Mouse (Mus musculus): ENCODE measurements around the gene Sult5a1. TPM values are rescaled to one million over a fixed set of nuclear protein-coding genes. Genes with fewer than 3 reads are reported as not detected.

Sult5a1 gene
- polyA plus RNA-seq, 1 experiment from 2014 or later: 4.3 TPM

DNA sequence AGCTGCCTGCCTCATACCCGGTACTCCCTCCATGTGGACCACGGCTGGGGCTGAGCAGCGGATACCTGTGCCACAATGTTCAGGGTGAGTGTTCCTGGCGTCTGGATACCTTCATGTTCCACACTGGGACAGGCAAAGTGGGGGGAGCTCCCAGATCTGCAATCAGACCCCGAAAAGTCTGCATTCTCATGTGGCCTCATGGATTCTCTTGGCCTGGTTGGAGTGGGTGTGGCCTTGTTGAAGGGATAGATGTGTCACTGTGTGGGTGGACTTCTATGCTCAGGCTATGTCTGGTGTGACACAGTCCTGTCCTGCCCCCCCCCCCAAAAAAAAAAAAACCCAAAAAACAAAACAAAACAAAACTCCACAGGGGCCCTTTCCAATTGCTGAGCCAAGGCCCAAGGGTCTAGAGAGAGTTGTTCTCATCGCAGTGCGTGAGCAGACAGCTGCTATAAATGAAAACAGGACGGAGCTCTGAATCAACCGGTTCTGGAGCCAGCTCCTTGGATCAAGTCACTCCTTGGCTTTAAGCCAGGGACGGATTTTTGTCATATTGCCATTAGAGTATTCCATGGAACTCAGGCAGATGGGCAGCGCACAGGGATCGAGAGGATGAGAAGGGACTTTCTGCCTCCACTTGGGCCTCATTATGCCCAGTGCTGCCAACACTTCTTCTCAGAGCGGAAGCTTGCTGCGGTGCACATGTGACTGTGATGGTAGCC lies 16.2 kb downstream of the Sult5a1 start:
- Histone ChIP-seq H3K4me1 (replicated peaks; ENCODE audit: control insufficient read depth, insufficient read depth, low read length) (no peaks in the 10 kb centered on the region), H3K4me2 (ENCODE audit: low read depth, low read length, severe bottlenecking) (no peak overlapping the region), H3K4me3 (ENCODE audit: low read depth, low read length) (no peak overlapping the region), H3K9ac (ENCODE audit: low read length) (no peak overlapping the region), H3K36me3 (ENCODE audit: control insufficient read depth, insufficient read depth, low read length) (no peaks in the 10 kb centered on the region), H3K9me3 (ENCODE audit: control insufficient read depth, low read length) (no peaks in the 10 kb centered on the region), H3K27me3 (ENCODE audit: control insufficient read depth, insufficient read depth, low read length) (no peaks in the 10 kb centered on the region), H3K27ac (ENCODE audit: low read depth, low read length) (no peak overlapping the region)
- ATAC-seq (replicated peaks; ENCODE audit: low FRiP score) (no peak), DNase-seq (ENCODE audit: low spot score) (no peak)
- 84% methylated on average over 14 of the region's 14 CpGs for WGBS

DNA sequence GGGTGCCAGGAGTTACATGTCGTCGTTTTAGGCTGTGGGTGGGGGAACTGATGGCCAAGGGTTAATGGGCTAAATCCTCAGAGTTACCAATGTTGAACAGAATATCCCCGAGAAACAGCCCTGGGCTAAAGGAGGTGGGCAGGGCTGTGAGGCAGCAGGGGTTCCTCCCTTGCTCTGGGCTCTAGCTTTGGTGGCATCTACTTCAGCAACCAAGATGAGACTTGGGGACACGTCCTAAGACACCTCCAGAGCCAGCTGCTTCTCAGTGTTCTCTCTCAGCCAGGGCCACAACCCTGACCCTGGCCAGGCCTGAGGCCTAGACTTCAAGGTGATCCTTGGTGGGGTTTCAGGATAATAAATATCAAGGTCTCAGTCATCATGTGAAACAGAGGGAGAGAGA lies 19.4 kb downstream of the Sult5a1 start:
- H3K9me3 ChIP-seq (ENCODE audit: control insufficient read depth, low read length): no peaks in the 10 kb centered on the region
- H3K4me3 ChIP-seq (ENCODE audit: low read depth, low read length): no peak overlapping the region
- no peaks in the 10 kb centered on the region for H3K27me3 ChIP-seq (ENCODE audit: control insufficient read depth, insufficient read depth, low read length)
- WGBS: 70% methylated on average over 4 of the region's 4 CpGs
- H3K9ac ChIP-seq (ENCODE audit: low read length): no peak overlapping the region
- H3K4me2 ChIP-seq (ENCODE audit: low read depth, low read length, severe bottlenecking): no peak overlapping the region
- no peak for ATAC-seq (replicated peaks; ENCODE audit: low FRiP score)
- peaks cover 10% of the 10 kb centered on the region for H3K4me1 ChIP-seq (replicated peaks; ENCODE audit: control insufficient read depth, insufficient read depth, low read length)
- H3K27ac ChIP-seq (ENCODE audit: low read depth, low read length): no peak overlapping the region
- H3K36me3 ChIP-seq (ENCODE audit: control insufficient read depth, insufficient read depth, low read length): no peaks in the 10 kb centered on the region
- DNase-seq (ENCODE audit: low spot score): no peak

DNA sequence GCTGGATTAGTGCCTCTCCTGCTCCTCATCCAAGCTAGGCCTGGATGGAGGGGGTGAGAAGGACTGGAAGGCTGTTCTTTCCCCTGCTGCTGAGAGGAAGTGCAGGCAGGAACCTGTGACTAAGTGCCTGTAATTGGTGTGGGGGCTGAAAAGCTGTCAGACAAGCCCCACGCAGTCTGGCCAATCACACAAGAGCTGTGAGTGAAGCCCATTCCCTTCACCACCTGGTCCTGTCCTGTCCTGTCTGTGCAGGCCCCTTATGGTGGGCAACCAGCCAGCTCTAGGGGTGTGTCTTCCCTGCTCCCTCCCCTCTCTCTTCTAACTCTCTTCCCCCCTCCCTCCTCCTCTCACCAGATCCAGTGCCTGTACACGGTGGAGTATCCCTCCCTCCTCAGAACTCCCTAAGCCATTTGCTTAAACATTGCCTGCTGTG lies 20.5 kb downstream of the Sult5a1 start:
- 20% methylated on average over 2 of the region's 2 CpGs for WGBS
- DNase-seq (ENCODE audit: low spot score): peak; percentile 70
- H3K27me3 ChIP-seq (ENCODE audit: control insufficient read depth, insufficient read depth, low read length): no peaks in the 10 kb centered on the region
- no peak overlapping the region for H3K27ac ChIP-seq (ENCODE audit: low read depth, low read length)
- peak; percentile 63; the same call in 1 of the 2 replicates for ATAC-seq (replicated peaks; ENCODE audit: low FRiP score)
- H3K4me3 ChIP-seq (ENCODE audit: low read depth, low read length): no peak overlapping the region
- no peaks in the 10 kb centered on the region for H3K36me3 ChIP-seq (ENCODE audit: control insufficient read depth, insufficient read depth, low read length)
- no peak overlapping the region for H3K9ac ChIP-seq (ENCODE audit: low read length)
- no peak overlapping the region for H3K4me2 ChIP-seq (ENCODE audit: low read depth, low read length, severe bottlenecking)
- H3K9me3 ChIP-seq (ENCODE audit: control insufficient read depth, low read length): no peaks in the 10 kb centered on the region
- peaks cover 10% of the 10 kb centered on the region for H3K4me1 ChIP-seq (replicated peaks; ENCODE audit: control insufficient read depth, insufficient read depth, low read length)

DNA sequence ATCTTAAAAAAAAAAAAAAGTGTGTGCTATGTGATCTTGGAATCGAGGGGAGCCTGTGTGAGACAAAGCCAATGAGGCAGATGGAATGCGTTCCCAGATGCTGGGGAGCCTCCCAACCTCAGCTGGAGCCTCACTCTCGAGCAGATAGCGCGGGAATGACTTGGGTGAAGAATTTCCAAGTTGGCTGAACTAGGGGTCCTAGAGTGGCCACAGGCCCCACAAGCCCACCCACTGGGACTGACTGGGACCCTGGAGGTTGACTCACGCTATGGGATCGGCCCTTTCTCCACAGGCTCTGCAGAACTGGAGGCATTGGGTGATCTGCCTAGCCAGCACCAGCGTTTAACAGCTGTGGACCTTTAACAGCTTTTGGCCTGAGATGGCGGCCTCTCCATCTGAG lies 21.8 kb downstream of the Sult5a1 start:
- no peak overlapping the region for H3K4me3 ChIP-seq (ENCODE audit: low read depth, low read length)
- H3K4me2 ChIP-seq (ENCODE audit: low read depth, low read length, severe bottlenecking): no peak overlapping the region
- WGBS: 85% methylated on average over 9 of the region's 9 CpGs
- no peaks in the 10 kb centered on the region for H3K27me3 ChIP-seq (ENCODE audit: control insufficient read depth, insufficient read depth, low read length)
- peaks cover 10% of the 10 kb centered on the region for H3K4me1 ChIP-seq (replicated peaks; ENCODE audit: control insufficient read depth, insufficient read depth, low read length)
- DNase-seq (ENCODE audit: low spot score) (no peak), ATAC-seq (replicated peaks; ENCODE audit: low FRiP score) (no peak)
- H3K9me3 ChIP-seq (ENCODE audit: control insufficient read depth, low read length): no peaks in the 10 kb centered on the region
- no peak overlapping the region for H3K9ac ChIP-seq (ENCODE audit: low read length)
- H3K36me3 ChIP-seq (ENCODE audit: control insufficient read depth, insufficient read depth, low read length): no peaks in the 10 kb centered on the region
- no peak overlapping the region for H3K27ac ChIP-seq (ENCODE audit: low read depth, low read length)

DNA sequence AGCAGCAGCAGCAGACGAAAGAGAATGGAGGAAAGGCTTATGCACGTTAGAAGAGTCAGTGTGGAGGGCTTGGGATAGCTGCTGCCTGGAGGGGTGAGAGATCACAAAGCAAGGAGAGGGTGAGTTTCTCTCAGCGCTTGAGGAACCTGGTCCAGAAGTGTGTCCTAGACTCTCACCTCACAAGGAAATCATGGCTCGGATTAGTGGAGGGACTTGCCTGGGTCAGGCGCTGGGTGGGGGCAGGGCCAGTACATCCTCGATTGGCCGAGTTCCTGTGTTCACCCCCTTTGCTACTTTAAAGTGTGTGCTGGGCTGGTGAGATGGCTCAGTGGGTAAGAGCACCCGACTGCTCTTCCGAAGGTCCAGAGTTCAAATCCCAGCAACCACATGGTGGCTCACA lies 22.3 kb downstream of the Sult5a1 start:
- H3K27ac ChIP-seq (ENCODE audit: low read depth, low read length): peak overlapping the region; percentile 50; the same call in 1 of the 2 replicates
- H3K4me3 ChIP-seq (ENCODE audit: low read depth, low read length): no peak overlapping the region
- 41% methylated on average over 9 of the region's 9 CpGs for WGBS
- no peaks in the 10 kb centered on the region for H3K36me3 ChIP-seq (ENCODE audit: control insufficient read depth, insufficient read depth, low read length)
- H3K4me2 ChIP-seq (ENCODE audit: low read depth, low read length, severe bottlenecking): peak overlapping the region; percentile 26; the same call in 1 of the 2 replicates
- ATAC-seq (replicated peaks; ENCODE audit: low FRiP score) (0 out of 2 replicates have a peak, but pooled peaks have one; percentile 7), DNase-seq (ENCODE audit: low spot score) (no peak)
- no peak overlapping the region; the same call in 1 of the 2 replicates for H3K9ac ChIP-seq (ENCODE audit: low read length)
- H3K4me1 ChIP-seq (replicated peaks; ENCODE audit: control insufficient read depth, insufficient read depth, low read length): peaks cover 10% of the 10 kb centered on the region
- H3K27me3 ChIP-seq (ENCODE audit: control insufficient read depth, insufficient read depth, low read length): no peaks in the 10 kb centered on the region
- no peaks in the 10 kb centered on the region for H3K9me3 ChIP-seq (ENCODE audit: control insufficient read depth, low read length)

DNA sequence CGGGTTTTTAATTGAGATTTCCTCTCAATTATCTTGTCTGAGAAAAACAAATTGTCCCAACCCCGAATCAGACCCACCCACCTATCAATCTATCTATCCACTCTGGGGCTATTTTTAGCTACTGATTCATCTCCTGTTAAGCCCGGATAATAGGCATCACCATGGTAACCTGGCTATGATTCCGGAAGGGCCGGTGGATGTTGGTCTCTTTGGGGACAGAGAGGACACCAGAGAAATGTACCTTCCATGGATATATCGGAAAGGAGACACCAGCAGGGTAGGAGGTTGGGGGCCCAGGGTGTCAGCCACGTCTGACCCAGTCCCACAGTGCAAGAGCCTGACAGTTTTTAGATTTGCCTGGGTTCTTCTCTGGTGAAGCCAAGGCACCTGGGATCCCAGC lies 22.7 kb downstream of the Sult5a1 start:
- Histone ChIP-seq H3K9ac (ENCODE audit: low read length) (peak overlapping the region; percentile 23; the same call in 1 of the 2 replicates), H3K4me2 (ENCODE audit: low read depth, low read length, severe bottlenecking) (peak overlapping the region; percentile 26; the same call in 1 of the 2 replicates), H3K27ac (ENCODE audit: low read depth, low read length) (peak overlapping the region; percentile 50; the same call in 1 of the 2 replicates), H3K36me3 (ENCODE audit: control insufficient read depth, insufficient read depth, low read length) (no peaks in the 10 kb centered on the region), H3K9me3 (ENCODE audit: control insufficient read depth, low read length) (no peaks in the 10 kb centered on the region), H3K4me3 (ENCODE audit: low read depth, low read length) (no peak overlapping the region), H3K4me1 (replicated peaks; ENCODE audit: control insufficient read depth, insufficient read depth, low read length) (peaks cover 10% of the 10 kb centered on the region), H3K27me3 (ENCODE audit: control insufficient read depth, insufficient read depth, low read length) (no peaks in the 10 kb centered on the region)
- WGBS: 16% methylated on average over 7 of the region's 7 CpGs
- peak; percentile 42; the same call in 1 of the 2 replicates for ATAC-seq (replicated peaks; ENCODE audit: low FRiP score)
- DNase-seq (ENCODE audit: low spot score): no peak

DNA sequence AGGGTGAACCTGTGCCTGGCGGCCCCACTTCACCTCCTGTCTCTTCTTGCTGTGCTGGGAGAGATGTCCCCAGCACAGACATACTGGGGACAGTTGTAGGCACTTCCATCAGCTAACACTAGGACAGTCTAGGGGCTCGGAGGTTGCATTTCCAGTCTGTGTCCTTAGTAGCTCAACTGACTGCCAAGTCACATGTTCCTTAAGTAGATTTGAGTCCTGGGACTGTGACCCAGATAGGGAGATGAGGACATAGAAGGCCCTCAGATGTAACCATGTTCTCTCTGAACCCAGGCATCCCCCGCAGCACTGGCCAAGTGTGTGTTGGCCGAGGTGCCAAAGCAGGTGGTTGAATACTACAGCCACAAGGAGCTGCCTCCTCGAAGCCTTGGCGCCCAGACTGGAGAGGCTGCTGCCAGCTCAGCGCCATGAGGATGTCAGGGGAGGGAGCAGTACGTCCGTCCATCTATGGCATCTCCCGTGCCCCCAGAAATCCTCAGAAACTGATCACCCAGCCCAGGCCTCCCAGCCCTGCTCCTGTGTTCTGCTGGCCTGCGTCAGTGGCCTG lies 23.9 kb downstream of the Sult5a1 start:
- peaks cover 10% of the 10 kb centered on the region for H3K4me1 ChIP-seq (replicated peaks; ENCODE audit: control insufficient read depth, insufficient read depth, low read length)
- 89% methylated on average over 11 of the region's 11 CpGs for WGBS
- ATAC-seq (replicated peaks; ENCODE audit: low FRiP score) (no peak), DNase-seq (ENCODE audit: low spot score) (no peak)
- H3K36me3 ChIP-seq (ENCODE audit: control insufficient read depth, insufficient read depth, low read length): no peaks in the 10 kb centered on the region
- H3K27ac ChIP-seq (ENCODE audit: low read depth, low read length): no peak overlapping the region
- H3K9me3 ChIP-seq (ENCODE audit: control insufficient read depth, low read length): no peaks in the 10 kb centered on the region
- no peak overlapping the region for H3K4me3 ChIP-seq (ENCODE audit: low read depth, low read length)
- no peak overlapping the region for H3K9ac ChIP-seq (ENCODE audit: low read length)
- no peak overlapping the region for H3K4me2 ChIP-seq (ENCODE audit: low read depth, low read length, severe bottlenecking)
- no peaks in the 10 kb centered on the region for H3K27me3 ChIP-seq (ENCODE audit: control insufficient read depth, insufficient read depth, low read length)

DNA sequence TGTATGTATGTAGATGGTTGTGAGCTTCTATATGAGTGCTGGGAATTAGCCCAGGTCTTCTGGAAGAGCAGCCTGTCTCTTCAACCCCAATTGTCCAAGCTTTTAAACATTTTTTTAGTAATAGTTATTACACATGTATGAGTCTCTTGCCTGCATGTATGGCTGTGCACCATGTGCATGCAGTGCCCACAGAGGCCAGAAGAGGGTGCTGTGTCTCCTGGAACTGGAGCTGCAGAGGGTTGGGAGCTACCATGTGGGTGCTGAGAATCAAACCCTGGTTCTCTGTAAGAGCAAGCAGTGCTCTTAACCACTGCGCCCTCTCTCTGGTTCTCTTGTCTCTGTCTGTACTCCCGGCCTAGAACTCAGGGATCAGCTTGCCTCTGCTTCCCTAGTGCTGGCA lies 25.2 kb downstream of the Sult5a1 start:
- 93% methylated on average over 2 of the region's 2 CpGs for WGBS
- H3K4me1 ChIP-seq (replicated peaks; ENCODE audit: control insufficient read depth, insufficient read depth, low read length): peaks cover 10% of the 10 kb centered on the region
- DNase-seq (ENCODE audit: low spot score): no peak
- no peak overlapping the region for H3K4me2 ChIP-seq (ENCODE audit: low read depth, low read length, severe bottlenecking)
- no peak for ATAC-seq (replicated peaks; ENCODE audit: low FRiP score)
- no peak overlapping the region for H3K27ac ChIP-seq (ENCODE audit: low read depth, low read length)
- H3K9ac ChIP-seq (ENCODE audit: low read length): no peak overlapping the region
- H3K36me3 ChIP-seq (ENCODE audit: control insufficient read depth, insufficient read depth, low read length): no peaks in the 10 kb centered on the region
- no peaks in the 10 kb centered on the region for H3K27me3 ChIP-seq (ENCODE audit: control insufficient read depth, insufficient read depth, low read length)
- no peaks in the 10 kb centered on the region for H3K9me3 ChIP-seq (ENCODE audit: control insufficient read depth, low read length)
- no peak overlapping the region for H3K4me3 ChIP-seq (ENCODE audit: low read depth, low read length)
